25 mouse cellular contexts compared by ENCODE assay signal in genomic region chr11:105439796-105440195, GRCm38 (mm10). TPM values are rescaled to one million over a fixed set of nuclear protein-coding genes. Genes with fewer than 3 reads are reported as not detected.
"Had no signal": no experiment of that assay in that cellular context is flagged by ENCODE, and none has a peak within 500 bp of the region (broad histone marks: within the 10 kb centered on the region; RNA-seq: fewer than 3 reads in every experiment).

No protein-coding gene starts in this region.

- ATAC-seq: liver, postnatal 0 days; midbrain, embryonic 13.5 days; midbrain, embryonic 16.5 days had no signal

- H3K9ac ChIP-seq: kidney, embryonic 15.5 days; liver, embryonic 14.5 days; liver, postnatal 0 days; lung, embryonic 14.5 days; midbrain, embryonic 13.5 days had no signal

- H3K4me3 ChIP-seq: kidney, embryonic 15.5 days; left cerebral cortex, adult 2 months; megakaryocyte, embryonic 14.5 days; midbrain, embryonic 10.5 days; midbrain, embryonic 13.5 days had no signal

- H3K27ac ChIP-seq: kidney, embryonic 15.5 days; left cerebral cortex, adult 2 months; liver, embryonic 14.5 days; midbrain, embryonic 10.5 days; midbrain, embryonic 13.5 days had no signal

- H3K4me2 ChIP-seq: kidney, embryonic 15.5 days; lung, embryonic 14.5 days; midbrain, embryonic 13.5 days had no signal

- H3K36me3 ChIP-seq: kidney, embryonic 15.5 days; midbrain, embryonic 10.5 days; midbrain, embryonic 13.5 days had no signal

- H3K27me3 ChIP-seq: kidney, embryonic 15.5 days; midbrain, embryonic 13.5 days had no signal

- DNase-seq: kidney, adult 8-10 months; kidney, postnatal 10 days; kidney, postnatal 36 days; layer of hippocampus, postnatal 36 days; liver, postnatal 0 days; lung, embryonic 14.5 days; lung, postnatal 10 days; lung, postnatal 36 days; retina, postnatal 1 day; right cerebral cortex, postnatal 25 days; thymus, postnatal 25 days had no signal

- H3K9me3 ChIP-seq: kidney, embryonic 15.5 days; megakaryocyte, embryonic 14.5 days; midbrain, embryonic 10.5 days; midbrain, embryonic 13.5 days had no signal

- H3K4me1 ChIP-seq: midbrain, embryonic 10.5 days; midbrain, embryonic 13.5 days had no signal

RNA-seq across cellular contexts. Expression of gene March10, which starts 16.7 kb away (rescaled TPM):
- polyA plus RNA-seq: limb, embryonic 11.5 days; liver, adult 2 months; liver, embryonic 14.5 days; liver, postnatal 0 days; lung, embryonic 14.5 days; midbrain, embryonic 10.5 days; neural tube, embryonic 11.5 days; small intestine, adult 2 months; spleen, adult 2 months; stomach, embryonic 16.5 days; thymus, postnatal 0 days had no signal
